Mouse (Mus musculus) monocyte, adult 5-6 weeks (primary cell): ENCODE results near the gene Adamtsl1. TPM values are rescaled to one million over a fixed set of nuclear protein-coding genes. Genes with fewer than 3 reads are reported as not detected.

ENCODE experiments used
- ATAC-seq: fragments of 153-309, 156-312 bp; replicated peaks from 2 replicates; pipeline ENCODE4 v1.8.0; 2017; ENCODE audit warnings: mild to moderate bottlenecking; ENCODE audit not compliant: low TSS enrichment, insufficient number of reproducible peaks, severe bottlenecking, poor library complexity, low FRiP score
- total RNA-seq: library from RNA; stranded (forward); fragments of 200-1000, 200-491, 200-594 nt; gene quantifications from 3 replicates; pipeline ENCODE4 v1.2.3, GENCODE M21; 2017

Adamtsl1 gene
- total RNA-seq, 1 experiment from 2014 or later: under 0.01 TPM

- no peak for ATAC-seq
Observed at GRCm38 (mm10) chr4:86317916-86318542, 804.1 kb downstream of the Adamtsl1 start.

- no peak for ATAC-seq
Observed at GRCm38 (mm10) chr4:86325411-86325810, 811.4 kb downstream of the Adamtsl1 start.

GRCm38 (mm10) chr4:86326003-86326402, 812.0 kb downstream of the Adamtsl1 start:
- ATAC-seq: no peak

GRCm38 (mm10) chr4:86326638-86327037, 812.7 kb downstream of the Adamtsl1 start:
- ATAC-seq: no peak

GRCm38 (mm10) chr4:86329481-86329880, 815.5 kb downstream of the Adamtsl1 start:
- no peak for ATAC-seq

- ATAC-seq: no peak
Observed at GRCm38 (mm10) chr4:86335861-86336415, 822.0 kb downstream of the Adamtsl1 start.

- no peak for ATAC-seq
Observed at GRCm38 (mm10) chr4:86337216-86337765, 823.3 kb downstream of the Adamtsl1 start.

GRCm38 (mm10) chr4:86349341-86349740, 835.4 kb downstream of the Adamtsl1 start:
- no peak for ATAC-seq

- no peak for ATAC-seq
Observed at GRCm38 (mm10) chr4:86352121-86352520, 838.1 kb downstream of the Adamtsl1 start.

- no peak for ATAC-seq
Observed at GRCm38 (mm10) chr4:86353550-86353949, 839.6 kb downstream of the Adamtsl1 start.

GRCm38 (mm10) chr4:86359398-86359797, 845.4 kb downstream of the Adamtsl1 start:
- no peak for ATAC-seq

- no peak for ATAC-seq
Observed at GRCm38 (mm10) chr4:86369055-86369454, 855.1 kb downstream of the Adamtsl1 start.

GRCm38 (mm10) chr4:86373166-86373565, 859.2 kb downstream of the Adamtsl1 start:
- ATAC-seq: no peak

- no peak for ATAC-seq
Observed at GRCm38 (mm10) chr4:86383124-86383523, 869.2 kb downstream of the Adamtsl1 start.

- no peak for ATAC-seq
Observed at GRCm38 (mm10) chr4:86385121-86385520, 871.1 kb downstream of the Adamtsl1 start.

- no peak for ATAC-seq
Observed at GRCm38 (mm10) chr4:86388430-86388829, 874.5 kb downstream of the Adamtsl1 start.

- no peak for ATAC-seq
Observed at GRCm38 (mm10) chr4:86391176-86391575, 877.2 kb downstream of the Adamtsl1 start.

GRCm38 (mm10) chr4:86395636-86396035, 881.7 kb downstream of the Adamtsl1 start:
- no peak for ATAC-seq

- ATAC-seq: no peak
Observed at GRCm38 (mm10) chr4:86396672-86397288, 882.8 kb downstream of the Adamtsl1 start.

GRCm38 (mm10) chr4:86397470-86397869, 883.5 kb downstream of the Adamtsl1 start:
- no peak for ATAC-seq
